Mouse (Mus musculus) lung, postnatal 0 days (tissue): ENCODE data around the gene Mvb12b.

Experiments used
- CTCF ChIP-seq: IDR thresholded peaks from 2 replicates; pipeline ENCODE4 v1.5.1; 2016; ENCODE audit warnings: antibody characterized with exemption, mild to moderate bottlenecking
- EP300 ChIP-seq: IDR thresholded peaks from 2 replicates; pipeline ENCODE4 v1.6.1; 2016; ENCODE audit warnings: antibody characterized with exemption, mild to moderate bottlenecking, control low read depth

DNA sequence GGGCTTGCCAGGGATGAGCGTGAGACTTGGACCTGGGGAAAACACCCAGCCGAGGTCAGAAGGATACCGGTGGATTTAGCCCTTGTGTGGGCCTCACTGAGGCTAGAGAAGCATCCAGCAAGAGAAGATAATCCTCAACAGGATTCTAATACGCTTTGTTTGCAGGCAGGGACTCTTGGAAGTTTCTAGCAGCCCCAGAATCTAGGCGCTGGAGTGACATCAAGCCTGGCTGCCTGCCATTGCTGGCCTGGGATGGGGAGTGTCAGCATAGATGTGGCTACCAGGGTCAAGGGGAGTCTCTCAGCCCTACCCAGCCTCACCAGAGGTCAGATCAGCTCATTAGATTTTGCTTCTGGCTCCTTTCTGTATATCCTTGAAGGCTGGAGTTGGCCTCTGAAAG lies 185.0 kb downstream of the Mvb12b start:
- TF ChIP-seq CTCF (no peak), EP300 (no peak)
